Mouse (Mus musculus) T-helper 1 cell (primary cell): ENCODE measurements at regions not wholly inside any gene's neighbourhood (a gene's known extent, or its start where the extent isn't known, plus 50 kb on each side); places are given as distances from the start of the nearest gene placed in this dataset.
"Not testable (repeated sequence)": the region's sequence is repeated elsewhere in the genome, so short reads cannot be mapped to it uniquely, and the experiment has no call there.

ENCODE experiments used
- in situ Hi-C: fragments of 300-600 bp; cut with MboI, MseI; formaldehyde crosslinking; loops from one replicate; pipeline ENCODE4 v1.15.1; 2025; ENCODE audit warnings: high pct_unique_total_duplicates

GRCm38 (mm10) chr10:120284785-120285184 lies 57.9 kb downstream of the Llph start:
- in situ Hi-C loops = no loop called here

GRCm38 (mm10) chr10:120291912-120292311 lies 65.0 kb downstream of the Llph start:
- in situ Hi-C loops = no loop called here

- in situ Hi-C loops = not testable (repeated sequence)
Observed at GRCm38 (mm10) chr10:120293381-120293780, 66.5 kb downstream of the Llph start.

- in situ Hi-C loops = no loop called here
Observed at GRCm38 (mm10) chr10:120294487-120294886, 67.6 kb downstream of the Llph start.

- in situ Hi-C loops = no loop called here
Observed at GRCm38 (mm10) chr10:120297311-120297710, 70.4 kb downstream of the Llph start.

GRCm38 (mm10) chr10:120298293-120298927 lies 71.5 kb downstream of the Llph start:
- in situ Hi-C loops = no loop called here

GRCm38 (mm10) chr10:120306010-120306409 lies 79.1 kb downstream of the Llph start:
- in situ Hi-C loops = loop anchor here (10.0 kb wide), 1 partner anchor 499 kb away; no protein-coding TSS in a partner anchor

GRCm38 (mm10) chr10:120308681-120309080 lies 81.8 kb downstream of the Llph start:
- in situ Hi-C loops = loop anchor here (10.0 kb wide), 1 partner anchor 496 kb away; no protein-coding TSS in a partner anchor
